Mouse (Mus musculus) brain, embryonic 14.5 days (tissue): ENCODE results near the gene D17Wsu92e. TPM values are rescaled to one million over a fixed set of nuclear protein-coding genes. Genes with fewer than 3 reads are reported as not detected.

Experiments used
- DNase-seq: peaks from one replicate; pipeline ENCODE4 v3.0.0-alpha.2; 2011; ENCODE audit warnings: low read depth
- CTCF ChIP-seq: fragments of 200-500 bp; IDR thresholded peaks from 2 replicates; pipeline ENCODE4 v1.5.1; 2012; ENCODE audit warnings: inconsistent platforms, mild to moderate bottlenecking, moderate library complexity, borderline replicate concordance; ENCODE audit not compliant: insufficient read depth, insufficient read length; ENCODE audit errors: extremely low read depth
- POLR2A ChIP-seq: fragments of 200-500 bp; IDR thresholded peaks from 2 replicates; pipeline ENCODE4 v1.6.1; 2012; ENCODE audit warnings: mild to moderate bottlenecking, inconsistent platforms, borderline replicate concordance; ENCODE audit not compliant: poor library complexity, insufficient read depth, insufficient read length, severe bottlenecking; ENCODE audit errors: extremely low read depth
- polyA plus RNA-seq: library from polyadenylated mRNA; depleted of rRNA; stranded (reverse); fragments of >200 nt; gene quantifications from 2 replicates; pipeline ENCODE4 v1.2.3, GENCODE M21; 2012

D17Wsu92e gene
- polyA plus RNA-seq, 1 experiment: 56.5 TPM

- no peak for DNase-seq
- TF ChIP-seq CTCF: no peak
- TF ChIP-seq POLR2A: no peak
These were observed 68.9 kb downstream of the D17Wsu92e start for GRCm38 (mm10) chr17:27751314-27752202.

- DNase-seq: no peak
- TF ChIP-seq POLR2A (no peak), CTCF (no peak)
These were observed 70.0 kb downstream of the D17Wsu92e start for GRCm38 (mm10) chr17:27750451-27750942.

DNA sequence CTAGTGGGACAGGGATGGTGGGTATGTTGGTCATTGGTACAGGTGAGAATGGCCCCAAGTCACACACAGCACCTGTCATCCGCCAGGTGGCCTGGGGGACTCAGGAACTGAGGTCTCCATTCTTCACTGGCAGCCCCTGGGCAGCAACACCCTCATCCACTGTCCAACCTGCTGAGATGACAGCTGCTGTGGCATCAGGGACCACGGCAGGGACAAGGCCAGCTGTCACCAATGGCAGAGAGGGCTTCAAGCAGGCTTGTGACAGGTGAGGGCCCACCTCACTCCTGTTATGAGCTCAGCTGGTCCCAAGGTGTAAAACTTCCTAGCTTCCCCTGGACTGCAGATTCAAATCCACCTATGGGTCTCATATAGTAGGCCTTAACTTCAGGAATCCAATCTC lies 72.3 kb downstream of the D17Wsu92e start:
- no peak for DNase-seq
- TF ChIP-seq POLR2A (no peak), CTCF (no peak)

- no peak for TF ChIP-seq POLR2A
- no peak for TF ChIP-seq CTCF
- no peak for DNase-seq
These were observed 74.0 kb downstream of the D17Wsu92e start for GRCm38 (mm10) chr17:27746446-27746845.

- no peak for DNase-seq
- TF ChIP-seq POLR2A (no peak), CTCF (no peak)
These were observed 79.5 kb downstream of the D17Wsu92e start for GRCm38 (mm10) chr17:27740961-27741360.

DNA sequence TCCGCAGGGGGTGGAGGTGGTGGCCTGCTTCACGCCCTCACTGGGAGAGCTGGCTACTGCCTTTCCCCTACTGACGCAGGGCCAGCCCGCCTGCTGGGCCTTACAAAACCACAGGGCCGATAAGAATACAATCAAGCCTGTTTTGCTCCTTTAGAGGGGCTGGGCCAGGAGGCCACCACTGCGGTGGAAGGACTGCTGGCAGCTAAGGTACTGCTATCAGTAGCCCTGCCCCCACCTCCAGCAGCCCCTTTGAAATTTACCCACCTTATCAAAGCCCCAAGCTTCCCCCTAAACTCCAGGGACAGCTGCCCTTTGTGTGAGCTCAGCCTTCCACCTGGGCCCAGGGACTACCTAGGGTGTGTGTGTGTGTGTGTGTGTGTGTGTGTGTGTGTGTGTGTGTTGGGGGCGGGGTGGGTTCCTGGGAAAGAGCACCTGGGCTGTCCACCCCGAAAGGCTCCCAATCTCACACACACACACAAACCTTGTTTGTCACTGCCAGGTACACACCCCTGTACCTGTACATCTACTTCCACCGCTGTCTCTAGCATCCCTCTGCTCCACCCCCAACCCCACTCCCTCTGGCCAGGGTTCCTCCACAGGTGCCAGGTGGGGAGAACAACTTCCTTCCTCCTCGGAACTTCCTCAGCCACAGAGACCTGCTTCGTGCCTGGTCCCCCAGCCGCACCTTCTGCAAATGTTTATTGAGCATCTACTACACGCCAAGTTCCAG lies 85.9 kb downstream of the D17Wsu92e start:
- TF ChIP-seq CTCF (no peak), POLR2A (no peak)
- no peak for DNase-seq

DNA sequence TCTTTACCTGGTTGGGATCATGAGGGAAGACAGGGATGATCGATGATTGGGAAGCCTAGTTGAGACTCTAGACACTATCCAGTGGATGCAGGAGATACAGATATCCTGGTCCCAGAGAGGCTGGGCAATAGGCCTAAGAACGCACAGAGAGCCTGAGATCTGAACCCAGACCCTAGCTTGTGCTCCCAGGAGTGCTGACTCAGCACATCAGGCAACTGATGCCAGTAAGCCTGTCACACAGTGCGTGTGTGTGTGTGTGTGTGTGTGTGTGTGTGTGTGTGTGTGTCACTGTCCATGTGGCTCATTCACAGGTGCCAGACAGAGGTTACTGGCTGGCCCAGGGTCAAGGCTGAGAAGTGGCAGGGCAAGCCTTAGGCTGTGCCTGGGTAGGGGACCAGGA lies 87.8 kb downstream of the D17Wsu92e start:
- DNase-seq: no peak
- TF ChIP-seq CTCF: no peak
- no peak for TF ChIP-seq POLR2A

GRCm38 (mm10) chr17:27732152-27732551 lies 88.3 kb downstream of the D17Wsu92e start:
- TF ChIP-seq CTCF (no peak), POLR2A (no peak)
- no peak for DNase-seq

DNA sequence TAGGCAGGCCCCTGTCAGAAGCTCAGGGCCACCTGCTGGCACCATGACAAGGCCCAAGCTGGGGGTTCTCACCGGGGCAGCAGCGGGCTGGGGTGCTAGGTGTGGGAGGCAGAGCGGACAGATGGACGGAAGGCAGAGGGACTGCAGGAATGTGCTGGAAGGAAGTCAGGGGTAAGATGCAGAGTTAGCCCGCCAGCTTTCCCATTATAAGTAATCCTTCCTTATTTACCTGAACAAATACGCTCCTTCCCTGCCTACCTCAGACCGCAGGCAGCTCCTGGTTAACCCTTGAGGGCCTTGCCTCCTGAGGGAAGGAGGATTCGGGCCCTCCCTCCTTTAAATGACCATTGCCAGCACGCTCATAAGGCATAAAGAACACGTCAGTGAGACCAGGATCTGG lies 91.7 kb downstream of the D17Wsu92e start, which contains the start of gene Spdef:
Spdef (minus strand) TSS at position 186 of the 400 bp plus-strand sequence.
- TF ChIP-seq POLR2A (no peak), CTCF (no peak)
- DNase-seq: no peak

- no peak for TF ChIP-seq CTCF
- TF ChIP-seq POLR2A: no peak
These were observed 93.9 kb downstream of the D17Wsu92e start for GRCm38 (mm10) chr17:27726527-27726926.

DNA sequence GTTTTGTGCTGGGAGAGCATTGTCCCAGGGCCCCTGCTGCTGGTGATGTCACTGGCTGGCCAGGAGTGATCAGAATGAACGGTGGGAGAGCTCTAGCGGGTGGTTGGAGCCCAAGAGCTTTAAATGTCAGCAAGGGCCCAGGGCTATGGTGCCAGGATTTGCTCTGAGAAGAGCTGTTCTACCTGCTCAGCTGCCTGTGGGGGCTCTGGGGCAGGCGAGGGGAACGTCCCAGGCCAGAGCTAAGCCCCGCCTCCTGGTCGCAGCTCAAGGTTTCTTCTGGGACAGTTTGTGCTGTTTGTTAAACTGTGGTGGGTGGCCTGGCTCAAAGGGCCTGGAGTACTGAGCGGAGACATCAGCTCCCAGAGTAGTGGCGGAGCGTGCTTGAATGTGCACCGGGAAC lies 95.0 kb downstream of the D17Wsu92e start:
- no peak for TF ChIP-seq POLR2A
- no peak for TF ChIP-seq CTCF
- DNase-seq: peak; percentile 15

More at GRCm38 (mm10) chr17:27726527-27726926, 93.9 kb downstream of the D17Wsu92e start:
- DNase-seq: no peak
